Mouse (Mus musculus) mature B cell (primary cell): ENCODE data around the gene Vmn2r72.

Experiments used
- in situ Hi-C: fragments of 300-500 bp; cut with MboI; formaldehyde crosslinking; loops from 2 replicates; pipeline ENCODE4 v1.14.3; 2019

Vmn2r72 gene

DNA sequence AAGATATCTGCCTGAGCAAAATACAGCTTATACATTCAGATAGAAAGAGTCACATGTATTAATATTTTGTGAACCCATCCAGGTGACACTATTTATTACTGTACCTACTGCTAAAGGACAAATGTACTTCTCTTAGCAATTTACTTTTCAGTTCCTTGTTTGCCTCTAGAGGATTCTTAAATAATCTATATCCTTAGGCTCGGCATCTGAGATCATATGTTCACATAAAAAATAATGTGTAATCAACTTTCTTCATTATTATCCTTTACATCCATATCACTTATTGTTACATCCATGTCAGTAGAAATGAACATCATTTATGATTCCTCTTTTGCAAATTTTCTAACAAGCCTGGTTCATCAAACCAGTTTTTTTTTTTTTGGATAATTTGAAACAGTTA lies at the start of gene Vmn2r72:
Vmn2r72 (minus strand) TSS at position 101 of the 400 bp plus-strand sequence.
- in situ Hi-C loops = no loop called here
